Mouse (Mus musculus): ENCODE measurements around the gene Pla2g3. TPM values are rescaled to one million over a fixed set of nuclear protein-coding genes. Genes with fewer than 3 reads are reported as not detected.
A peak's percentile ranks its signal among the peaks of the same experiment; 100 is the strongest.

The Pla2g3 gene
- total and polyA plus RNA-seq, 3 experiments: not detected

DNA sequence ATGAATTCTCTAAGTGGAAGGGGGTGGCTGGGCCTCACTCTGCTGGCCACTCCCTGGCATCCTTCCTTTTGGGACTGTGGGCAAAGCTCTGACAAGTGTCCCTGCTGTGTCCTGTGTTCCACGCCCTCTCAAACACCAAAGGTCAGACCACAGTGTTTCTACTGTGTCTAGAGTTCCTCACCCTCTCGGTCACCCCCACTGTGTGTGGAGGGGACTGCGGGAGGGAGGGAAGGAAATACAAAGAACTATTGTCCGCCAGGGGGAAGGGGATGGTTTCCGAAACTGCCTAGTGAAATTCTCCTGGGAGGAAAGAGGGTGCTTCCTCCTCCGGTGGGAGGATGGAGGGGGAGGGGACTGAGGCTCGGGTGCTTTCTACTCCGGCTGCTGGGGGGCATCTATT lies 46.9 kb downstream of the Pla2g3 start:
- H3K27ac ChIP-seq (ENCODE audit: insufficient read depth, low read depth): no peak overlapping the region
- in situ Hi-C loops (cut with MboI; ENCODE audit: low pct_ligation_motif_present, low pct_unique_long_range_greater_than_20kb, low sequenced_read_pairs): loop anchor here (25.0 kb wide), 1 partner anchor 377 kb away; the partner anchor contains the start of gene Slc35e4
- TF ChIP-seq ELF1 (IDR thresholded peaks at IDR 0.05; ENCODE audit: low read depth, low read length) (no peak), NELFE (IDR thresholded peaks at IDR 0.05; ENCODE audit: low read depth, low read length) (no peak), RCOR1 (conservative IDR thresholded peaks at IDR 0.05; ENCODE audit: low read depth, low read length) (no peak), ETS1 (conservative IDR thresholded peaks at IDR 0.05; ENCODE audit: low read depth, low read length) (no peak), MEF2A (IDR thresholded peaks at IDR 0.05; ENCODE audit: borderline replicate concordance, low read depth, low read length) (no peak), KAT2A (IDR thresholded peaks at IDR 0.05; ENCODE audit: insufficient replicate concordance, low read length) (no peak), ZNF384 (IDR thresholded peaks at IDR 0.05; ENCODE audit: low read depth, low read length) (no peak), POLR2AphosphoS2 (IDR thresholded peaks at IDR 0.05; ENCODE audit: low read depth, low read length) (no peak)
- H3K9me3 ChIP-seq (replicated peaks; ENCODE audit: low read length): no peaks in the 10 kb centered on the region
- H3K4me3 ChIP-seq (replicated peaks in 1 of 3; ENCODE audit: low read depth in 2 of 3, low read length in 2 of 3, poor library complexity in 1 of 3): peak overlapping the region in 2 of 3 experiments; percentile 15 to 35
- peaks cover 0 to 20% of the 10 kb centered on the region in 2 experiments for H3K36me3 ChIP-seq (replicated peaks in 1 of 2; ENCODE audit: control insufficient read depth in 1 of 2, insufficient read depth in 1 of 2, low read length in 1 of 2)
- peak overlapping the region; percentile 39 for H3K4me2 ChIP-seq (ENCODE audit: insufficient read depth, low read depth, poor library complexity, severe bottlenecking)
- dilution Hi-C loops (cut with MboI; ENCODE audit: extremely low pct_ligation_motif_present, extremely low pct_unique_long_range_greater_than_20kb, low sequenced_read_pairs): no loop called here
- no peak for DNase-seq (ENCODE audit: extremely low read depth)
- no peaks in the 10 kb centered on the region for H3K27me3 ChIP-seq (replicated peaks)
- H3K9ac ChIP-seq (ENCODE audit: insufficient read depth, low read depth): no peak overlapping the region
- H3K4me1 ChIP-seq (ENCODE audit: control insufficient read depth in 1 of 2, insufficient read depth in 2 of 2): peaks cover 6 to 61% of the 10 kb centered on the region in 2 experiments
- no peaks in the 10 kb centered on the region for H3K79me2 ChIP-seq (replicated peaks; ENCODE audit: control insufficient read depth, extremely low read depth, insufficient read depth, poor library complexity, severe bottlenecking)

DNA sequence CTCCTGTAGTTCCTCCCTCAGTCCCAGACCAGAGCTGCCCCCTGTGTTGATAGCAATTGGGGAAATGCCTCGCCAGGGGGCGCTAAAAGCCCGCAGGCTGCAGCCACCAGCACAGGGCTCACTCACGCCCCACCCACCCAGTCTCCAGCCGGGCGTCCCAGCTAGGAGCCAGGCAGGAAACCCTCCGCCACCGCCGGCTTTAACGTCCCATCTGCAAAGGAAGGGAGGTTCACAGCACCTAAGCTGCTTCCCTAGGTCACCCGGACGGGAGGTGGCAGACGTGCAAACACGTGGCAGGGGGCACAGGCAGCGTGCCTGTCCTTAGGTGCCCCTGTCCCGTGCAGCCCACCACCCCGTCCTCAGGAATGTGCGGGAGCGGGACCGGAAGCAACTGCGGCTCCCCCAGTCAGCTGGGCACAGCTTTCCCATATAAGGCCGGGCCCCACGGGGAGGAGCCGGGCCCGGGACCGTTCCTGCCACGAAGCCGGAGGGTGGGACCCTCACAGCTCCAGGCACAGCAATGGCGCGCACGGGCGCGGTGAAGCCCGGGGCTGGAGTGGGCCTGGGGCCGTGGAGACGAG lies 47.4 kb downstream of the Pla2g3 start:
- Histone ChIP-seq H3K4me3 (replicated peaks in 1 of 3; ENCODE audit: low read depth in 2 of 3, low read length in 2 of 3, poor library complexity in 1 of 3) (peak overlapping the region; percentile 15 to 35 (median 16)), H3K9ac (ENCODE audit: insufficient read depth, low read depth) (no peak overlapping the region), H3K4me1 (ENCODE audit: control insufficient read depth in 1 of 2, insufficient read depth in 2 of 2) (peaks cover 6 to 61% of the 10 kb centered on the region in 2 experiments), H3K27me3 (replicated peaks) (no peaks in the 10 kb centered on the region), H3K36me3 (replicated peaks in 1 of 2; ENCODE audit: control insufficient read depth in 1 of 2, insufficient read depth in 1 of 2, low read length in 1 of 2) (peaks cover 0 to 17% of the 10 kb centered on the region in 2 experiments), H3K27ac (ENCODE audit: insufficient read depth, low read depth) (no peak overlapping the region), H3K79me2 (replicated peaks; ENCODE audit: control insufficient read depth, extremely low read depth, insufficient read depth, poor library complexity, severe bottlenecking) (no peaks in the 10 kb centered on the region), H3K4me2 (ENCODE audit: insufficient read depth, low read depth, poor library complexity, severe bottlenecking) (peak overlapping the region; percentile 39), H3K9me3 (replicated peaks; ENCODE audit: low read length) (no peaks in the 10 kb centered on the region)
- peak; percentile 57 for TF ChIP-seq ZC3H11A (IDR thresholded peaks at IDR 0.05; ENCODE audit: low read depth, low read length)
- TF ChIP-seq TCF12 (IDR thresholded peaks at IDR 0.05; ENCODE audit: low read depth, low read length): no peak
- peak; percentile 90; the same call in 1 of the 2 replicates for TF ChIP-seq MAZ (IDR thresholded peaks at IDR 0.05; ENCODE audit: low read depth, low read length)
- TF ChIP-seq SMC3 (IDR thresholded peaks at IDR 0.05; ENCODE audit: low read depth, low read length): peak; percentile 91
- TF ChIP-seq MAFK (IDR thresholded peaks at IDR 0.05; ENCODE audit: insufficient replicate concordance, low read length): no peak
- peak; percentile 71 to 97 for TF ChIP-seq CTCF (conservative IDR thresholded peaks at IDR 0.05 in 1 of 2, IDR thresholded peaks at IDR 0.05 in 1 of 2; ENCODE audit: low read depth in 2 of 2, low read length in 2 of 2)
- TF ChIP-seq RAD21 (IDR thresholded peaks at IDR 0.05; ENCODE audit: low read depth, low read length): peak; percentile 98
- TF ChIP-seq CHD1 (IDR thresholded peaks at IDR 0.05; ENCODE audit: low read depth, low read length): no peak
- TF ChIP-seq BHLHE40 (IDR thresholded peaks at IDR 0.05; ENCODE audit: low read depth, low read length): peak; percentile 28; the same call in 1 of the 2 replicates
- TF ChIP-seq IRF4 (IDR thresholded peaks at IDR 0.05; ENCODE audit: low read depth, low read length): peak; percentile 46; the same call in 1 of the 2 replicates
- 0 out of 2 replicates have a peak, but pooled peaks have one; percentile 34 for TF ChIP-seq MAX (IDR thresholded peaks at IDR 0.05; ENCODE audit: low read length)
- TF ChIP-seq NELFE (IDR thresholded peaks at IDR 0.05; ENCODE audit: low read depth, low read length): peak; percentile 33; the same call in 1 of the 2 replicates
- DNase-seq (ENCODE audit: extremely low read depth): peak; percentile 93
- dilution Hi-C loops (cut with MboI; ENCODE audit: extremely low pct_ligation_motif_present, extremely low pct_unique_long_range_greater_than_20kb, low sequenced_read_pairs) (no loop called here), in situ Hi-C loops (cut with MboI; ENCODE audit: low pct_ligation_motif_present, low pct_unique_long_range_greater_than_20kb, low sequenced_read_pairs) (loop anchor here (25.0 kb wide), 1 partner anchor 377 kb away; the partner anchor contains the start of gene Slc35e4)
